Mouse (Mus musculus) myocyte (in vitro differentiated cells): ENCODE measurements at regions not wholly inside any gene's neighbourhood (a gene's known extent, or its start where the extent isn't known, plus 50 kb on each side); places are given as distances from the start of the nearest gene placed in this dataset.

Experiments used
- CEBPB ChIP-seq: IDR thresholded peaks from 2 replicates; pipeline ENCODE4 v1.6.1; 2011; ENCODE audit warnings: mild to moderate bottlenecking, moderate library complexity; ENCODE audit not compliant: poor library complexity, insufficient read depth, severe bottlenecking
- E2F4 ChIP-seq: IDR thresholded peaks from one replicate; pipeline ENCODE4 v1.6.1; 2011; ENCODE audit warnings: mild to moderate bottlenecking, control low read depth, moderate library complexity; ENCODE audit not compliant: insufficient read depth
- MAX ChIP-seq: IDR thresholded peaks from one replicate; pipeline ENCODE4 v1.6.1; 2011; ENCODE audit warnings: low read depth, mild to moderate bottlenecking, control low read depth
- MYOG ChIP-seq, 3 experiments: IDR thresholded peaks; one replicate each; pipeline ENCODE4 v1.6.1; 2011; ENCODE audit warnings: control low read depth in 2 of 3, low read depth in 2 of 3, mild to moderate bottlenecking in 2 of 3; ENCODE audit not compliant: insufficient read length in 2 of 3, control insufficient read depth in 1 of 3, insufficient read depth in 1 of 3
- POLR2A ChIP-seq: IDR thresholded peaks from one replicate; pipeline ENCODE4 v1.6.1; 2011; ENCODE audit warnings: low read depth, mild to moderate bottlenecking, control low read depth, moderate library complexity; ENCODE audit not compliant: insufficient read length
- POLR2AphosphoS2 ChIP-seq: IDR thresholded peaks from one replicate; pipeline ENCODE4 v1.6.1; 2011; ENCODE audit warnings: low read depth, control low read depth; ENCODE audit not compliant: insufficient read length
- TCF12 ChIP-seq: IDR thresholded peaks from one replicate; pipeline ENCODE4 v1.6.1; 2011; ENCODE audit warnings: mild to moderate bottlenecking, control low read depth; ENCODE audit not compliant: poor library complexity, insufficient read depth, severe bottlenecking

GRCm38 (mm10) chr13:97514421-97515066 lies 245.9 kb downstream of the Gm10260 start:
- TF ChIP-seq POLR2A = no peak
- no peak for TF ChIP-seq TCF12
- TF ChIP-seq MYOG (IDR thresholded peaks at IDR 0.05; ENCODE audit: control insufficient read depth in 1 of 3, insufficient read depth in 1 of 3, insufficient read length in 2 of 3, low read depth in 2 of 3) = no peak
- no peak for TF ChIP-seq POLR2AphosphoS2
- TF ChIP-seq CEBPB = no peak
- no peak for TF ChIP-seq E2F4
- TF ChIP-seq MAX = no peak
